In the genomic region with DNA sequence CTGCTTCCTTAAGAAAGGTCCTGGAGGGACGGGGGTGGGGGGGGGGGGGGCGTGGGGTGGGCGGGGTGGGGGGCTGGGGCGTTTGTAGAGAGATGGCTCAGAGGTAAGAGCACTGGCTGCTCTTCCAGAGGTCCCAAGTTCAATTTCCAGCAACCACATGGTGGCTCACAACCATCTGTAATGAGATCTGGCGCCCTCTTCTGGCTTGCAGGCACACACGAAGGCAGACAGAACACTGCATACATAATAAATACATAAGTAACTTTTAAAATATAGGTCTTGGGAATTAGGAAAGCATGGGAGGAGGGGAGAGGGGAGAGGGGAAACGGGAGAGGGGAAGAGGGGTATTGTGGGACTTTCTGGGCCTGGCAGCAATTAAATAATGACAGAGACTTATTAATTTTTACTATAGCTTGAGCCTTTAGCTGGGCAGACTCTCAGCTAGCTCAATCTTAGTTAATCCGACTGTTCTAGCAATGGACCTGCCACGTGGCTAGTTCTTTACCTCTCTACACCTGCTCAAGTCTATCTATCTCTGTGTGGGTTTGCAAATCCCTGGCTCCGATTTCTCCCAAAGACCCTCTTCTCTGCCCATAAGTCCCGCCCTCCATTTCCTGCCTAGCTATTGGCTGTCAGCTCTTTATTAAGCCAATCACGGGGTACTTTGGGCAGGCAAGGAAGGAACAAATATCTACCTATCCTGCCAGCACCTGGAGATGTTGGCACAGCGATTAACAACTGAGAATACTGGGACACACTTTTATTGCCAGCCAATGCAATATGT, we compare ENCODE assay signal across 10 mouse cellular contexts.
DNase-seq lines count a peak whose midpoint lies in the region; ATAC-seq and TF ChIP-seq lines count a peak whose summit lies in the region.
"Had no signal": no experiment of that assay in that cellular context is flagged by ENCODE, and none has a peak within 500 bp of the region (broad histone marks: within the 10 kb centered on the region; RNA-seq: fewer than 3 reads in every experiment).

No protein-coding gene starts in this region.

- no peaks in the 10 kb centered on the region for H3K27me3 ChIP-seq in hindbrain, embryonic 11.5 days (ENCODE audit: control insufficient read depth, insufficient read depth, low read length)
- H3K27me3 ChIP-seq in hindbrain, embryonic 12.5 days: no peaks in the 10 kb centered on the region
- H3K27me3 ChIP-seq: forebrain, embryonic 12.5 days; midbrain, embryonic 13.5 days had no signal

- H3K9ac ChIP-seq in hindbrain, embryonic 11.5 days (ENCODE audit: low read depth, low read length): no peak overlapping the region
- H3K9ac ChIP-seq in hindbrain, embryonic 12.5 days: no peak overlapping the region
- H3K9ac ChIP-seq: forebrain, embryonic 12.5 days; midbrain, embryonic 13.5 days had no signal

- H3K36me3 ChIP-seq in hindbrain, embryonic 11.5 days (ENCODE audit: control insufficient read depth, insufficient read depth, low read length): no peaks in the 10 kb centered on the region
- no peaks in the 10 kb centered on the region for H3K36me3 ChIP-seq in hindbrain, embryonic 12.5 days
- H3K36me3 ChIP-seq: forebrain, embryonic 12.5 days; midbrain, embryonic 13.5 days had no signal

- no peaks in the 10 kb centered on the region for H3K4me1 ChIP-seq in hindbrain, embryonic 11.5 days (replicated peaks; ENCODE audit: control insufficient read depth, insufficient read depth, low read length)
- no peaks in the 10 kb centered on the region for H3K4me1 ChIP-seq in hindbrain, embryonic 12.5 days
- H3K4me1 ChIP-seq in bone marrow, adult 2 months (ENCODE audit: control insufficient read depth, insufficient read depth, low read length): no peaks in the 10 kb centered on the region; the same call in 1 of the 2 replicates
- H3K4me1 ChIP-seq: forebrain, embryonic 12.5 days had no signal

- H3K9me3 ChIP-seq in hindbrain, embryonic 11.5 days (ENCODE audit: control insufficient read depth, low read length): no peaks in the 10 kb centered on the region
- no peaks in the 10 kb centered on the region for H3K9me3 ChIP-seq in hindbrain, embryonic 12.5 days (replicated peaks)
- H3K9me3 ChIP-seq: forebrain, embryonic 12.5 days; midbrain, embryonic 13.5 days had no signal

- no peak overlapping the region for H3K4me2 ChIP-seq in hindbrain, embryonic 11.5 days (replicated peaks; ENCODE audit: low read depth, low read length)
- H3K4me2 ChIP-seq in hindbrain, embryonic 12.5 days (replicated peaks): no peak overlapping the region
- H3K4me2 ChIP-seq: forebrain, embryonic 12.5 days; midbrain, embryonic 13.5 days had no signal

- WGBS in hindbrain, embryonic 11.5 days: 29% methylated on average over 12 of the region's 13 CpGs
- 38% methylated on average over 9 of the region's 13 CpGs for WGBS in hindbrain, embryonic 12.5 days
- 59% methylated on average over 10 of the region's 13 CpGs for WGBS in bone marrow, adult 2 months

- H3K27ac ChIP-seq in hindbrain, embryonic 11.5 days (ENCODE audit: low read depth, low read length): no peak overlapping the region
- no peak overlapping the region for H3K27ac ChIP-seq in hindbrain, embryonic 12.5 days
- H3K27ac ChIP-seq in bone marrow, adult 2 months (ENCODE audit: control insufficient read depth, insufficient read depth, low read depth, low read length, poor library complexity): no peak overlapping the region
- H3K27ac ChIP-seq: forebrain, embryonic 12.5 days; midbrain, embryonic 13.5 days had no signal

- peak; percentile 18 for DNase-seq in hindbrain, embryonic 11.5 days (ENCODE audit: low spot score)
- peak; percentile 16 for DNase-seq in right cerebral cortex, postnatal 4 days
- no peak for DNase-seq in right cerebral cortex, postnatal 10 days (ENCODE audit: low spot score in 2 of 2)
- DNase-seq in thymus, postnatal 25 days: peak; percentile 55
- DNase-seq: heart, postnatal 14 days had no signal

- H3K4me3 ChIP-seq in hindbrain, embryonic 11.5 days (ENCODE audit: low read depth, low read length): no peak overlapping the region
- no peak overlapping the region for H3K4me3 ChIP-seq in hindbrain, embryonic 12.5 days
- no peak overlapping the region for H3K4me3 ChIP-seq in bone marrow, adult 2 months (replicated peaks; ENCODE audit: control insufficient read depth, low read depth, low read length)
- H3K4me3 ChIP-seq: forebrain, embryonic 12.5 days; midbrain, embryonic 13.5 days had no signal

- no peak for TF ChIP-seq POLR2A in bone marrow, adult 2 months (IDR thresholded peaks at IDR 0.05; ENCODE audit: borderline replicate concordance, control insufficient read depth, low read depth, low read length)

- no peak for ATAC-seq in hindbrain, embryonic 11.5 days (ENCODE audit: low FRiP score)
- no peak for ATAC-seq in hindbrain, embryonic 12.5 days (ENCODE audit: low FRiP score)
- no peak for ATAC-seq in erythroid progenitor cell, adult 5-6 weeks (replicated peaks; ENCODE audit: low FRiP score, poor library complexity, severe bottlenecking)
- ATAC-seq: midbrain, embryonic 13.5 days had no signal

- TF ChIP-seq CTCF in bone marrow, adult 2 months (IDR thresholded peaks at IDR 0.05; ENCODE audit: control insufficient read depth, insufficient read depth, low read length): peak; percentile 44; the same call in 1 of the 2 replicates

Comparison
In these comparisons a context has a peak if more than half of its experiments do, and no peak if none do; other contexts are left out.
1. DNase-seq: peak in hindbrain, embryonic 11.5 days (single experiment), right cerebral cortex, postnatal 4 days (single experiment) and thymus, postnatal 25 days (single experiment); none in right cerebral cortex, postnatal 10 days (0 of 2).